11 mouse cellular contexts compared by ENCODE assay signal in the genomic region with DNA sequence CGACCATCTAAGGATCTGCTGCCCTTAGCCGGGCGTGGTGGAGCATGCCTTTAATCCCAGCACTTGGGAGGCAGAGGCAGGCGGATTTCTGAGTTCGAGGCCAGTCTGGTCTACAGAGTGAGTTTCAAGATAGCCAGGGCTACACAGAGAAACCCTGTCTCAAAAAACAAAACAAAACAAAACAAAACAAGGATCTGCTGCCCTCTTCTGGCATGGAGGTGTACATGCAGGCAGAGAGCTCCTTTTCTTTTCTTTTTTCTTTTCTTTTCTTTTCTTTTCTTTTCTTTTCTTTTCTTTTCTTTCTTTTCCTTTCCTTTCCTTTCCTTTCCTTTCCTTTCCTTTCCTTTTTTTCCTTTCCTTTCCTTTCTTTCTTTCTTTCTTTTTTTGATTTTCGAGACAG. TPM values are rescaled to one million over a fixed set of nuclear protein-coding genes. Genes with fewer than 3 reads are reported as not detected.
DNase-seq lines count a peak whose midpoint lies in the region; ATAC-seq and TF ChIP-seq lines count a peak whose summit lies in the region.
"Not testable (repeated sequence)": the region's sequence is repeated elsewhere in the genome, so short reads cannot be mapped to it uniquely, and the experiment has no call there.
"Had no signal": no experiment of that assay in that cellular context is flagged by ENCODE, and none has a peak within 500 bp of the region (broad histone marks: within the 10 kb centered on the region; RNA-seq: fewer than 3 reads in every experiment).

No protein-coding gene starts in this region.

- ATAC-seq in hindbrain, embryonic 11.5 days (ENCODE audit: low FRiP score); stomach, postnatal 0 days (ENCODE audit: low FRiP score, low TSS enrichment): not testable (repeated sequence)

- TF ChIP-seq CTCF in E14TG2a.4 (conservative IDR thresholded peaks at IDR 0.05; ENCODE audit: low read length) = peak; percentile 30
- TF ChIP-seq CTCF in left cerebral cortex, adult 2 months (IDR thresholded peaks at IDR 0.05) = peak; percentile 67
- peak; percentile 70 for TF ChIP-seq CTCF in stomach, postnatal 0 days (IDR thresholded peaks at IDR 0.05; ENCODE audit: low read depth)

- H3K36me3 ChIP-seq in E14TG2a.4 (ENCODE audit: insufficient read depth, low read length); hindbrain, embryonic 11.5 days (ENCODE audit: control insufficient read depth, insufficient read depth, low read length); stomach, postnatal 0 days (ENCODE audit: control insufficient read depth, insufficient read depth, low read length): not testable (repeated sequence)

- not testable (repeated sequence) for H3K4me3 ChIP-seq in E14TG2a.4 (replicated peaks; ENCODE audit: low read length); hindbrain, embryonic 11.5 days (ENCODE audit: low read depth, low read length); left cerebral cortex, adult 2 months; stomach, postnatal 0 days (ENCODE audit: low read depth, low read length)

- TF ChIP-seq EP300 in stomach, postnatal 0 days (optimal IDR thresholded peaks at IDR 0.05) = not testable (repeated sequence)

- not testable (repeated sequence) for H3K9ac ChIP-seq in hindbrain, embryonic 11.5 days (ENCODE audit: low read depth, low read length); stomach, postnatal 0 days (ENCODE audit: low read length)

- not testable (repeated sequence) for H3K4me2 ChIP-seq in hindbrain, embryonic 11.5 days (replicated peaks; ENCODE audit: low read depth, low read length); stomach, postnatal 0 days (replicated peaks; ENCODE audit: low read depth)

- WGBS in hindbrain, embryonic 11.5 days = 94% methylated on average over 6 of the region's 6 CpGs
- 91% methylated on average over 6 of the region's 6 CpGs for WGBS in stomach, postnatal 0 days

- H3K27ac ChIP-seq in hindbrain, embryonic 11.5 days (ENCODE audit: low read depth, low read length); left cerebral cortex, adult 2 months; stomach, postnatal 0 days (replicated peaks): not testable (repeated sequence)

- not testable (repeated sequence) for H3K27me3 ChIP-seq in E14TG2a.4 (ENCODE audit: insufficient read depth, low read length); hindbrain, embryonic 11.5 days (ENCODE audit: control insufficient read depth, insufficient read depth, low read length); stomach, postnatal 0 days (ENCODE audit: control insufficient read depth, insufficient read depth, low read length)

- intact Hi-C loops in left cerebral cortex, adult 2 months (cut with DNase I) = not testable (repeated sequence)

- DNase-seq in T-cell, adult 2 months (ENCODE audit: low spot score) = peak; percentile 4
- DNase-seq in cerebellum, postnatal 10 days = peak; percentile 25 to 43
- DNase-seq in hindbrain, embryonic 11.5 days (ENCODE audit: low spot score) = peak; percentile 34
- DNase-seq in left cerebral cortex, adult 2 months (ENCODE audit: extremely low spot score in 1 of 2, low spot score in 2 of 2); stomach, postnatal 0 days (ENCODE audit: low spot score): not testable (repeated sequence)
- DNase-seq in lung, postnatal 14 days = peak; percentile 7

- H3K4me1 ChIP-seq in E14TG2a.4 (replicated peaks; ENCODE audit: low read depth, low read length) = peaks cover 26% of the 10 kb centered on the region
- H3K4me1 ChIP-seq in hindbrain, embryonic 11.5 days (replicated peaks; ENCODE audit: control insufficient read depth, insufficient read depth, low read length); stomach, postnatal 0 days (replicated peaks; ENCODE audit: control insufficient read depth, insufficient read depth): not testable (repeated sequence)

- H3K9me3 ChIP-seq in E14TG2a.4 (ENCODE audit: low read length) = peaks cover 17% of the 10 kb centered on the region
- not testable (repeated sequence) for H3K9me3 ChIP-seq in hindbrain, embryonic 11.5 days (ENCODE audit: control insufficient read depth, low read length); stomach, postnatal 0 days (ENCODE audit: control insufficient read depth, low read length)

RNA-seq across cellular contexts. Expression of a gene that starts 4.4 kb away (rescaled TPM):
- 39.1 and 40.9 TPM in 2 replicates for polyA plus RNA-seq in hindbrain, embryonic 11.5 days (2014; fragmentation: Nextera tagmentation; extraction: Ambion mirVana)
- 10 to 100 TPM; 73.7 to 82.8 TPM for total RNA-seq in left cerebral cortex, adult 2 months (2021)
- polyA plus RNA-seq in stomach, postnatal 0 days (2015; fragmentation: Nextera tagmentation; extraction: Ambion mirVana) = 7.7 and 9.7 TPM in 2 replicates

RNA-seq across cellular contexts. Expression of a gene that starts 31.5 kb away (rescaled TPM):
- 4.4 and 5.9 TPM in 2 replicates for polyA plus RNA-seq in hindbrain, embryonic 11.5 days (2014; fragmentation: Nextera tagmentation; extraction: Ambion mirVana)
- total RNA-seq in left cerebral cortex, adult 2 months (2021) = 10 to 100 TPM; 22.9 to 26.2 TPM
- polyA plus RNA-seq in stomach, postnatal 0 days (2015; fragmentation: Nextera tagmentation; extraction: Ambion mirVana) = 4.8 and 4.9 TPM in 2 replicates

RNA-seq across cellular contexts. Expression of a gene that starts 31.7 kb away (rescaled TPM):
- polyA plus RNA-seq in hindbrain, embryonic 11.5 days (2014; fragmentation: Nextera tagmentation; extraction: Ambion mirVana) = 1.9 and 2.1 TPM in 2 replicates
- 10 to 100 TPM; 82.7 to 83.0 TPM for total RNA-seq in left cerebral cortex, adult 2 months (2021)
- 22.8 and 24.4 TPM in 2 replicates for polyA plus RNA-seq in stomach, postnatal 0 days (2015; fragmentation: Nextera tagmentation; extraction: Ambion mirVana)

RNA-seq across cellular contexts. Expression of a gene that starts 53.1 kb away (rescaled TPM):
- 0.49 and 0.63 TPM in 2 replicates for polyA plus RNA-seq in hindbrain, embryonic 11.5 days (2014; fragmentation: Nextera tagmentation; extraction: Ambion mirVana)
- total RNA-seq in left cerebral cortex, adult 2 months (2021) = 1 to 10 TPM in 1 of 2 experiments, under 1 TPM in 1; 0.68 to 1.0 TPM
- 1.5 and 1.7 TPM in 2 replicates for polyA plus RNA-seq in stomach, postnatal 0 days (2015; fragmentation: Nextera tagmentation; extraction: Ambion mirVana)
- total RNA-seq: megakaryocyte progenitor cell, adult 5-6 weeks had no signal
- polyA plus RNA-seq: inflammation-experienced regulatory T-cells, adult 6 months had no signal

RNA-seq across cellular contexts. Expression of a gene that starts 53.7 kb away (rescaled TPM):
- polyA plus RNA-seq in hindbrain, embryonic 11.5 days (2014; fragmentation: Nextera tagmentation; extraction: Ambion mirVana) = 0.52 and 1.1 TPM in 2 replicates
- total RNA-seq in left cerebral cortex, adult 2 months (2021) = 1 to 10 TPM in 1 of 2 experiments, under 1 TPM in 1; 0.68 to 1.1 TPM
- 0.33 TPM in 2 replicates for polyA plus RNA-seq in stomach, postnatal 0 days (2015; fragmentation: Nextera tagmentation; extraction: Ambion mirVana)
- polyA plus RNA-seq: limb, embryonic 10.5 days; liver, embryonic 11.5 days had no signal
